In the genomic region with DNA sequence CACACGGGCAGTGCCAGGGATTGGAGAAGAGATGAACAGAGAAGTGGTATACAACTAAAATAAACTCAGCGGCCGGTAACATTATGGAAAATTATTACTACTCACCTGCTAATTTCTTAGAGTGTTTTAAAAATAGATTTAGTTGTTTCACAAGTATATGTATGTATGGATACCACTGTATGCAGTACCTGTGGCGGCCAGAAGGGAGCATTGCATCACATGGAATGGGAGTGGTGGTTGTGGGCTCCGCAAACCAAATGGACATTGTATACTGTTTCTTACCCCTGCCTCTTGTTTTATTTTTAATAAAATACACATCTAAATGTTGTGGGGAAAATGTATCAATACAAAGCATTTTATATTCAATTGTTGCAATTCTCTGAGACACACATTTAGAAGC, we compare ENCODE assay signal across 10 mouse cellular contexts.
DNase-seq lines count a peak whose midpoint lies in the region; ATAC-seq lines count a peak whose summit lies in the region.
"Had no signal": no experiment of that assay in that cellular context is flagged by ENCODE, and none has a peak within 500 bp of the region (broad histone marks: within the 10 kb centered on the region; RNA-seq: fewer than 3 reads in every experiment).

No protein-coding gene starts in this region.

- no peaks in the 10 kb centered on the region for H3K4me1 ChIP-seq in kidney, embryonic 16.5 days (ENCODE audit: insufficient read depth, low read length)
- H3K4me1 ChIP-seq: lung, embryonic 15.5 days had no signal

- no peaks in the 10 kb centered on the region for H3K36me3 ChIP-seq in kidney, embryonic 16.5 days (ENCODE audit: insufficient read depth, low read length)
- H3K36me3 ChIP-seq: lung, embryonic 15.5 days had no signal

- DNase-seq in adrenal gland, postnatal 14 days: peak; percentile 16
- DNase-seq in adrenal gland, adult 18-20 months (ENCODE audit: low spot score in 2 of 2): no peak
- peak; percentile 34 for DNase-seq in kidney, postnatal 10 days
- DNase-seq in 3T3-L1 (ENCODE audit: low read depth, low spot score): peak; percentile 30
- peak; percentile 12 for DNase-seq in embryo, embryonic 9.5 days (ENCODE audit: extremely low spot score)
- DNase-seq in thymus, postnatal 10 days (ENCODE audit: low spot score in 2 of 2): no peak
- no peak for DNase-seq in left cerebral cortex, adult 9 months (ENCODE audit: low spot score in 2 of 2)
- DNase-seq: cerebellum, postnatal 36 days had no signal

- H3K9me3 ChIP-seq in kidney, embryonic 16.5 days (ENCODE audit: low read length): no peaks in the 10 kb centered on the region
- H3K9me3 ChIP-seq: lung, embryonic 15.5 days had no signal

- H3K4me3 ChIP-seq in kidney, embryonic 16.5 days (ENCODE audit: low read length): no peak overlapping the region
- H3K4me3 ChIP-seq: lung, embryonic 15.5 days had no signal

- WGBS in kidney, embryonic 16.5 days: 70% methylated on average over 5 of the region's 5 CpGs

- no peak overlapping the region for H3K4me2 ChIP-seq in kidney, embryonic 16.5 days (replicated peaks; ENCODE audit: low read depth, low read length)
- H3K4me2 ChIP-seq: lung, embryonic 15.5 days had no signal

- no peak for ATAC-seq in kidney, embryonic 16.5 days (ENCODE audit: low FRiP score, low TSS enrichment)

- H3K27me3 ChIP-seq in kidney, embryonic 16.5 days (ENCODE audit: insufficient read depth, low read length): no peaks in the 10 kb centered on the region
- H3K27me3 ChIP-seq: lung, embryonic 15.5 days had no signal

- H3K9ac ChIP-seq in kidney, embryonic 16.5 days (replicated peaks; ENCODE audit: low read length): no peak overlapping the region
- H3K9ac ChIP-seq: lung, embryonic 15.5 days had no signal

- H3K27ac ChIP-seq in kidney, embryonic 16.5 days (ENCODE audit: low read length): no peak overlapping the region
- H3K27ac ChIP-seq: lung, embryonic 15.5 days had no signal

Comparison
In these comparisons a context has a peak if more than half of its experiments do, and no peak if none do; other contexts are left out.
1. DNase-seq: peak in adrenal gland, postnatal 14 days (single experiment), kidney, postnatal 10 days (single experiment), 3T3-L1 (single experiment) and embryo, embryonic 9.5 days (single experiment); none in adrenal gland, adult 18-20 months (0 of 2), thymus, postnatal 10 days (0 of 2) and left cerebral cortex, adult 9 months (0 of 2).